Mouse (Mus musculus) lung, postnatal 25 days (tissue): Measurements from ENCODE around the gene Krt15.

Experiments
- DNase-seq: peaks from one replicate; pipeline ENCODE4 v3.0.0; 2022; ENCODE audit warnings: low spot score

Krt15 gene

GRCm38 (mm10) chr11:100135731-100136130 lies at the start of gene Krt15:
Krt15 (minus strand) TSS chr11:100135928.
- no peak for DNase-seq

GRCm38 (mm10) chr11:100181725-100182124 lies 46.0 kb upstream of the Krt15 start:
- DNase-seq, result no peak

GRCm38 (mm10) chr11:100179260-100179659 lies 43.5 kb upstream of the Krt15 start:
- DNase-seq, result no peak

GRCm38 (mm10) chr11:100178307-100178706 lies 42.6 kb upstream of the Krt15 start:
- DNase-seq, result no peak

GRCm38 (mm10) chr11:100176791-100177190 lies 41.1 kb upstream of the Krt15 start:
- DNase-seq, result no peak

GRCm38 (mm10) chr11:100168765-100169762 lies 33.3 kb upstream of the Krt15 start:
- DNase-seq, result peak; percentile 76

GRCm38 (mm10) chr11:100168071-100168470 lies 32.3 kb upstream of the Krt15 start:
- DNase-seq, result peak; percentile 77

- DNase-seq, result no peak
Measured at GRCm38 (mm10) chr11:100164392-100164791, 28.7 kb upstream of the Krt15 start.

GRCm38 (mm10) chr11:100157908-100158477 lies 22.3 kb upstream of the Krt15 start:
- DNase-seq, result no peak

GRCm38 (mm10) chr11:100157331-100157730 lies 21.6 kb upstream of the Krt15 start:
- DNase-seq, result no peak

- DNase-seq, result no peak
Measured at GRCm38 (mm10) chr11:100155497-100156255, 19.9 kb upstream of the Krt15 start.

- no peak for DNase-seq
Measured at GRCm38 (mm10) chr11:100148615-100149330, 13.0 kb upstream of the Krt15 start, which contains the start of gene Krt19. Krt19 (minus strand) TSS chr11:100148665.

GRCm38 (mm10) chr11:100147566-100148353 lies 12.0 kb upstream of the Krt15 start:
- DNase-seq, result no peak

- peak; percentile 91 for DNase-seq
Measured at GRCm38 (mm10) chr11:100145858-100146560, 10.3 kb upstream of the Krt15 start.

GRCm38 (mm10) chr11:100145104-100145503 lies 9.4 kb upstream of the Krt15 start:
- peak; percentile 69 for DNase-seq

GRCm38 (mm10) chr11:100140966-100141365 lies 5.2 kb upstream of the Krt15 start:
- DNase-seq, result no peak

GRCm38 (mm10) chr11:100139391-100139790 lies 3.7 kb upstream of the Krt15 start:
- DNase-seq, result no peak

- no peak for DNase-seq
Measured at GRCm38 (mm10) chr11:100138809-100139208, 3.1 kb upstream of the Krt15 start.

GRCm38 (mm10) chr11:100137693-100138092 lies 2.0 kb upstream of the Krt15 start:
- DNase-seq, result no peak

- DNase-seq, result no peak
Measured at GRCm38 (mm10) chr11:100136559-100136958, 831 bp upstream of the Krt15 start.
